Mouse (Mus musculus): ENCODE data around the gene Ick. TPM values are rescaled to one million over a fixed set of nuclear protein-coding genes. Genes with fewer than 3 reads are reported as not detected.
"Not testable (repeated sequence)": the region's sequence is repeated elsewhere in the genome, so short reads cannot be mapped to it uniquely, and the experiment has no call there.

Ick gene
- polyA plus RNA-seq, 1 experiment: 8.4 TPM

DNA sequence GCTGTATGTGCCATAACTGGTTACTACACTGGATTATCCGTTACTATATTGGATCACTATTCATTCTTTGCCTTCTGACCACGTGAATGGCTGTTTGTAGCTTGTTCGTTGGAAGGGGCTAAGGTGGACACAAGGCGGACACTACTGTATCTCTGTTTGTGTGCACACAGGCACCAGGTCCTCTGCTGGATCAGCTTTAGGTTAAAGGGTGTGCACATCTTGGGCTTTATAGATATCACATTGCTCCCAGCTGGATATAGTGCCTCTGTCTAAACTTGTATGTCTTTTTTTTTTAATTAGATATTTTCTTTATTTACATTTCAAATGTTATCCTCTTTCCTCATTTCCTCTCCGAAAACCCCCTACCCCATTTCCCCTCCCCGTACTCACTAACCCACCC lies 56.5 kb downstream of the Ick start:
- TF ChIP-seq CTCF (IDR thresholded peaks at IDR 0.05; ENCODE audit: control insufficient read depth, insufficient read depth, insufficient replicate concordance, low read depth, low read length) (no peak), POLR2A (IDR thresholded peaks at IDR 0.05; ENCODE audit: control insufficient read depth, low read depth, low read length) (no peak)
- Histone ChIP-seq H3K36me3 (ENCODE audit: control insufficient read depth, insufficient read depth, low read length) (peaks cover 3% of the 10 kb centered on the region), H3K27me3 (ENCODE audit: control insufficient read depth, insufficient read depth, low read length) (no peaks in the 10 kb centered on the region), H3K4me1 (ENCODE audit: control insufficient read depth, insufficient read depth, low read length) (no peaks in the 10 kb centered on the region; the same call in 1 of the 2 replicates), H3K27ac (ENCODE audit: control insufficient read depth, insufficient read depth, low read depth, low read length) (no peak overlapping the region), H3K4me3 (ENCODE audit: control insufficient read depth, low read depth, low read length) (no peak overlapping the region)

DNA sequence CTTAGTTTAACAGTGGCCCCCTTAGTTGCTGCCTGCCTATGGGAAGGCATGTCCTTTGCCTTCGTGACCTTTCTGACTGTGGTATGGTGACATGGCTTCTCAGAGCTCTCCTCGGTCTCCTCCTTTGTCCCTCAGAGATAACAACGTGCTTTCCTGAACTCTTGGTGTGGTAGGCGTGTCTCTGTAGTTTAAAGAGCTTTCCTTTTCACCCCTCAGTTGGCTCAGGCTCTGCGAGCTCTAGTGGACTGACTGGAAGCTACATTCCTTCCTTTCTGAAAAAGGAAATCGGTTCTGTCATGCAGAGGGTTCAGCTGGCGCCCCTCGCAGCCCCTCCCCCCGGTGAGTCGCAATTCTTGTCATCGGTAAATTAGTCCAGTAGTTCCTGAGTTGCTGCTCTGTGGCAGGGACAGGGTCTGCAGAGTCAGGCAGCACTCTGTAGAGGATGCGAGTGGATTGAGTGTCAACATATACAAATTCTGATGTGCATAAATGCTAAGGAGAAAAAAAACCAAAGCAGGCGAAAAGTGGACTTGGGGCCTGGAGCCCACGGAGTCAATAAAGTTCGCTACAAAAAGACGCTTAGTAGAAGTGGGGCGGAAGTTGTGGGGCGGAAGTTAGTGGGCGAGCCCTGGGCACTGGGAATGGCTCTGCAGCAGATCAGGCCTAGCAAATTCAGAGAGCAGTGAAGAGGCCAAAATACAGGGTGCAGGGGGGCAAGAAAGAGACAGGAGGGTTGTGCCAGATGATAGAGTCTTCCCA lies 57.9 kb downstream of the Ick start:
- Histone ChIP-seq H3K4me3 (ENCODE audit: control insufficient read depth, low read depth, low read length) (peak overlapping the region; percentile 38), H3K4me1 (ENCODE audit: control insufficient read depth, insufficient read depth, low read length) (no peaks in the 10 kb centered on the region; the same call in none of the 2 replicates), H3K27me3 (ENCODE audit: control insufficient read depth, insufficient read depth, low read length) (no peaks in the 10 kb centered on the region), H3K27ac (ENCODE audit: control insufficient read depth, insufficient read depth, low read depth, low read length) (no peak overlapping the region), H3K36me3 (ENCODE audit: control insufficient read depth, insufficient read depth, low read length) (peaks cover 3% of the 10 kb centered on the region)
- TF ChIP-seq CTCF (IDR thresholded peaks at IDR 0.05; ENCODE audit: control insufficient read depth, insufficient read depth, insufficient replicate concordance, low read depth, low read length): no peak
- no peak for TF ChIP-seq POLR2A (IDR thresholded peaks at IDR 0.05; ENCODE audit: control insufficient read depth, low read depth, low read length)

DNA sequence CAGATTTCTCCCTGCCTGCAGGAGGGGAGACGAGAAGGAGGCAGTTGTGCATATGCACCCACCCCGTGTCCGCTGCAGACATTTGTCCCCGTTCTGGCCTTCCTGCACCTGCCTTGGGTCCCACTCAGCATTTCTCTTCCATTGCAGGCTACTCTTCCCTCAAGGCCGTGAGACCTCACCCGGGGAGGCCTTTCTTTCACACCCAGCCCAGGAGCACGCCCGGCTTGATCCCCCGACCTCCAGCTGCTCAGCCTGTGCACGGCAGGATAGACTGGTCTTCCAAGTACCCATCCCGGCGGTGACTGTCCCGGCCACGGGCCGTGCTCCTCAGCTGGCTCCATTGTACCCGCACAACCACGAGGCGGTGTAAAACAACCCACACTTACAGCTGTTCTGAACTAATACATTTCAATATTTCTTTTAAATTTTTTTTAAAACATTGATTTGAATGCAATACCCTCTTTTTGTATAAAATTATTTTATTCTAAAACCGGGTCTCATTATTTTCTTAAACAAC lies 58.5 kb downstream of the Ick start:
- H3K27me3 ChIP-seq (ENCODE audit: control insufficient read depth, insufficient read depth, low read length): no peaks in the 10 kb centered on the region
- H3K36me3 ChIP-seq (ENCODE audit: control insufficient read depth, insufficient read depth, low read length): peaks cover 1% of the 10 kb centered on the region; the same call in 1 of the 2 replicates
- H3K4me1 ChIP-seq (ENCODE audit: control insufficient read depth, insufficient read depth, low read length): no peaks in the 10 kb centered on the region; the same call in none of the 2 replicates
- H3K4me3 ChIP-seq (ENCODE audit: control insufficient read depth, low read depth, low read length): peak overlapping the region; percentile 38
- no peak for TF ChIP-seq CTCF (IDR thresholded peaks at IDR 0.05; ENCODE audit: control insufficient read depth, insufficient read depth, insufficient replicate concordance, low read depth, low read length)
- TF ChIP-seq POLR2A (IDR thresholded peaks at IDR 0.05; ENCODE audit: control insufficient read depth, low read depth, low read length): no peak
- H3K27ac ChIP-seq (ENCODE audit: control insufficient read depth, insufficient read depth, low read depth, low read length): no peak overlapping the region

DNA sequence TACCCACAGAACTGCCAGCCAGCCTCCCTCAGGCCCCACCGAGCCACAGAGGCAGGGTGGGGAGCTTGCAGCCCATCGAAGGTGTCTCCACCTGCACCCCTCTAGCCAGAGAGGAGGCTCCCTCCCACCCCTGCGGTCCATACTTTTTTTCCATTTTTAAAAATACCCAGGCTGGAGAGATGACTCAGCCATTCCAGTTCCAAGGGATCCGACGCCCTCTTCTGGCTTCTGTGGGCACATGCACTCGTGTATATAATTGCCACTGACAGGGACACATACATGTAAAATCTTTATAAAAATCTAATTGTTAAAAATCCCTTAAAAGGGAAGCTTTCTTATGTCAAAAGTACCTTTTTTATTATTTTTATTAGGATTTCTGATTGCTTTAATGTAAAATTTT lies 59.9 kb downstream of the Ick start:
- Histone ChIP-seq H3K4me1 (ENCODE audit: control insufficient read depth, insufficient read depth, low read length) (no peaks in the 10 kb centered on the region; the same call in none of the 2 replicates), H3K36me3 (ENCODE audit: control insufficient read depth, insufficient read depth, low read length) (peaks cover 1% of the 10 kb centered on the region; the same call in 1 of the 2 replicates), H3K4me3 (ENCODE audit: control insufficient read depth, low read depth, low read length) (no peak overlapping the region), H3K27ac (ENCODE audit: control insufficient read depth, insufficient read depth, low read depth, low read length) (no peak overlapping the region), H3K27me3 (ENCODE audit: control insufficient read depth, insufficient read depth, low read length) (no peaks in the 10 kb centered on the region)
- no peak for TF ChIP-seq POLR2A (IDR thresholded peaks at IDR 0.05; ENCODE audit: control insufficient read depth, low read depth, low read length)
- no peak for TF ChIP-seq CTCF (IDR thresholded peaks at IDR 0.05; ENCODE audit: control insufficient read depth, insufficient read depth, insufficient replicate concordance, low read depth, low read length)

DNA sequence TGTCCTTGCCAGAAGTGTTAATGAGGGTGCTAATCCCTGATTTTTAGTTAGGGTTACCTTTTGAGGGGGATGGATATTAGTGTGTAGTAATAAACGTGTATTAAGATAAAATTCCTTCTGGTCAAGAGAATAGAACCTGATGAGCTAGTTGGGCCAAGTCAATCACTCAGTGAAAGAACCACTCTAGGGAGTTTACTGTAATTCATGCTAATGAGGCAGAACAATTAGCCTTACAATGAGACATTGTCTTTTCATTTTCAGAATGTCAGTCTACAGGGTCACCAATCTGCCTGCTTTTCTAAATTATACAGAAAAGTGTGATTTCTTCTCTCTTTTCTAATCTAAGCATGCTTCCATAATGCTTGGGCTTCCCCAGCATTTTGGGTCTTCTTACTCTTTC lies 65.0 kb downstream of the Ick start:
- Histone ChIP-seq H3K27me3 (ENCODE audit: control insufficient read depth, insufficient read depth, low read length) (no peaks in the 10 kb centered on the region), H3K27ac (ENCODE audit: control insufficient read depth, insufficient read depth, low read depth, low read length) (no peak overlapping the region), H3K36me3 (ENCODE audit: control insufficient read depth, insufficient read depth, low read length) (no peaks in the 10 kb centered on the region; the same call in 1 of the 2 replicates), H3K4me1 (ENCODE audit: control insufficient read depth, insufficient read depth, low read length) (peaks cover 2% of the 10 kb centered on the region; the same call in 1 of the 2 replicates), H3K4me3 (ENCODE audit: control insufficient read depth, low read depth, low read length) (no peak overlapping the region)
- TF ChIP-seq POLR2A (IDR thresholded peaks at IDR 0.05; ENCODE audit: control insufficient read depth, low read depth, low read length): no peak
- no peak for TF ChIP-seq CTCF (IDR thresholded peaks at IDR 0.05; ENCODE audit: control insufficient read depth, insufficient read depth, insufficient replicate concordance, low read depth, low read length)

DNA sequence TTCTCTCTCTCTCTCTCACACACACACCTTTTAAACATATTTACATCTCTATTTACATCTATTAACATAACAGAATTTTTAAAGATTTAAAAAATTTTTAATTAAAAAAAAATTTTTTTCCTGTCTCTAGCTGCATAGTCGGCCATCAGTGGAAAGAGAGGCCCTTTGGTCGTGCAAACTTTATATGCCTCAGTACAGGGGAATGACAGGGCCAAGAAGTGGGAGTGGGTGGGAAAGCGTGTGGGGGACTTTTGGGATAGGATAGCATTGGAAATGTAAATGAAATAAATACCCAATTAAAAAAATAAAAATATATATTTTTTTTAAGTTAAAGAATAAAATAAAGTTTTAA lies 65.9 kb downstream of the Ick start:
- not testable (repeated sequence) for H3K27me3 ChIP-seq (ENCODE audit: control insufficient read depth, insufficient read depth, low read length); H3K4me3 ChIP-seq (ENCODE audit: control insufficient read depth, low read depth, low read length); H3K27ac ChIP-seq (ENCODE audit: control insufficient read depth, insufficient read depth, low read depth, low read length); H3K4me1 ChIP-seq (ENCODE audit: control insufficient read depth, insufficient read depth, low read length); H3K36me3 ChIP-seq (ENCODE audit: control insufficient read depth, insufficient read depth, low read length)

DNA sequence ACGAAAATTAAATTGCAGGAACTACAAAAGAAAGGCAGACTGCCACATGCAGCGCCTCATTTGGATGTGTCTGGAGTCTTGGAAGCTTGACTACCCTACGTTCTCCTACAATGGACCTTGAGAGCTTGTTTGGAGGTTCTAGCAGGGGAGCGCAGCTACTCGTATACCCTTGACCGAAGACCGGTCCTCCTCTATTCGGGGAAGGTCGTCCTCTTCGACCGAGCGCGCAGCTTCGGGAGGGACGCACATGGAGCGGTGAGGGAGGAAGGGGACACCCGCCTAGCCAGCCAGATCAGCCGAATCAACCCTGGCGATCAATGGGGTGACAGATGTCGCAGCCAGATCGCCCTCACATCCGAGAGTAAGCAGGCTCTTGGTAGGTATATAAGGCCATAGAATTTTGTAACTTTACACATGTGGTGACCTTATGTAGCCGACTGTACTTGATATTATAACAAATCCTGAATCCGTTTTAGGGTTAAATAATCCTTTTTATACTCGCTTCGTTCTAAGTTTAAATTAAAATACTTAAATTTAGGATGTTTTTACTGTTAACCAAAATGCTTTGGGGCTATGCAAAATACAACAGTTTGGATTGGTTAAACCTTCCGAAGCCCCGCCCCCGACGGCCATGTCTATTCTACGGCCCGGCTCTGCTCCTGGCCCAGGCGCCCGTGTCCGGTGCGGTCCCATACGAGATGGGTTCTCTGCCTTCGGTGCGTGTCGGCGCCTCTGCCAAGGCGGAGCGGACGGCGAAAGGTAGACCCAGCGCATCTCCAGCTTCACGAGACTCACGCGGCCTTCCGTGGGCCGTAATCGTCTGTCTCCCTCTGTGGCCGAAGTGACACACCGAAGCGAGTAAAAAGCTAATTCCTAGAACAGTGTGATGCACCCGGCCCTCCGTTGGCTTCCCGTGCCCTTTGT lies 66.5 kb downstream of the Ick start:
- TF ChIP-seq POLR2A (IDR thresholded peaks at IDR 0.05; ENCODE audit: control insufficient read depth, low read depth, low read length): peak; percentile 99
- TF ChIP-seq CTCF (IDR thresholded peaks at IDR 0.05; ENCODE audit: control insufficient read depth, insufficient read depth, insufficient replicate concordance, low read depth, low read length): no peak
- H3K27ac ChIP-seq (ENCODE audit: control insufficient read depth, insufficient read depth, low read depth, low read length): peak overlapping the region; percentile 94
- H3K4me1 ChIP-seq (ENCODE audit: control insufficient read depth, insufficient read depth, low read length): peaks cover 2% of the 10 kb centered on the region; the same call in 1 of the 2 replicates
- H3K27me3 ChIP-seq (ENCODE audit: control insufficient read depth, insufficient read depth, low read length): no peaks in the 10 kb centered on the region
- H3K36me3 ChIP-seq (ENCODE audit: control insufficient read depth, insufficient read depth, low read length): no peaks in the 10 kb centered on the region; the same call in 1 of the 2 replicates
- peak overlapping the region; percentile 97 for H3K4me3 ChIP-seq (ENCODE audit: control insufficient read depth, low read depth, low read length)
